Mouse (Mus musculus) gonadal fat pad, adult 2 months (tissue): ENCODE measurements around the gene 1700017B05Rik. TPM values are rescaled to one million over a fixed set of nuclear protein-coding genes. Genes with fewer than 3 reads are reported as not detected.
"Not testable (repeated sequence)": the region's sequence is repeated elsewhere in the genome, so short reads cannot be mapped to it uniquely, and the experiment has no call there.

Experiments used
- DNase-seq: peaks from one replicate; pipeline ENCODE4 v3.0.0-alpha.2; 2012; ENCODE audit warnings: low read depth
- polyA plus RNA-seq: library from polyadenylated mRNA; depleted of rRNA; stranded (reverse); fragments of >200 nt; gene quantifications from 2 replicates; pipeline ENCODE4 v1.2.3, GENCODE M21; 2012; rRNA removed

1700017B05Rik gene
- polyA plus RNA-seq: 8.2 and 16.4 TPM in 2 replicates

DNA sequence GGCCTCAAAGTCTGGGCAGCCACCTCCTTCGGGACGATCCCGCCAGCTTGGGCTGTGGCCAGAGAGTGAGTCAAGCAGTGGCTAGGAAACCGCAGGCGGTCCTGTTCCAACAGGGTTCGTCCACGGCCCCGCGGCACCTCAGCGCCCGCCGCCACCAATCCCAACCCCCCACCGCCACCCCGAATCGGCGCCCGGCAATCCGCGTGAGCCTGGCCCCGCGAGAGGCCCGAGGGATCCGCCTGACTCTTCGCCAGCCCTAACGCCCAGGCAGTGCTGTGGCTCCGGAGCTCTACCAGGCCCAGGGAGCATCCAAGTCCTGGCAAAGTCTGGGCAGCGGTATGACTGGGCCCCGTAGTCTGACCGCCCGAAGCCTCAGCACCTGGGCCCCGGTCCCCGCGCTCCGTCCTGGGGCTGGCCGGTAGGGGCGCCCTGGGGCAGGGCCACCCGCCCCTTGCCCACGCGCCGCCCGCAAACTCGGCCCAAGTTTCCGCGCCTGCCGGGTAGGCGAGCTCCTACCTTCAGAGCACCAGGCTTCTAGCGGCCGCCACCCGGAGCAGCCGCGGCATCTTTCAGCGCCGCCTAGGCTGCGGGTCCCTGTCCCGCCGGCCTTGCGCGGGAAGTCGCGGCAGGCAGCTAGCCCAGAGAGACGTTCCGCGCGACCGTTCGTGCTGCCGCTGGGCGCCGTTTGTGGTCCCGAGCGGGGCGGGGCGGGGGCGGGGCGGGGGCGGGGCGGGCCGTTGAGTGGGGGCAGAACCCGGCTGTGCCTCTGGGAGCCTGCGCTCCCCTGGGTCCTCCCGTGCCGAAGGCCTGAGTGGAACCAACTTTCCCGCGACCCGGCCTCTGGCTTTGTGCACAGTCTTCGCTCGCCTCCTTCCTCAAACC, at the start of gene 1700017B05Rik:
Gene 1700017B05Rik (minus strand): TSS at position 700 of the 882 bp plus-strand sequence.
- DNase-seq: no peak

DNA sequence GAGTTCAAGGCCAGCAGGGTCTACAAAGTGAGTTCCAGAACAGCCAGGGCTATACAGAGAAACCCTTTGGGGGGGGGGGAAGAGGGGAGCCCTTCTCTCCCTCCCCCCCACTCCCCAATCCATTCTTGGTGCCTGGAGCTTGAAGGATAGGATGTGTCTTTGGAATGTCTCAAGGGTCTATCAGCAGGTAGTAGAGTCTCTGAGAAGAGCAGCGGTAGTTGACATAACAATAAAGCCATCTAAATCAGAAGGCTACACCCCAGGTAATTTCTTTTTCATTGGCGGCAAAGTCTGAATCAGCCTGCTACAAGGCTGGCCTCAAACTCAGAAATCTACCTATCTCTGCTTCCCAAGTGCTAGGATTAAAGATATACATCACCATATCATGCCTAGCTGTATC, 48.5 kb upstream of the 1700017B05Rik start:
- DNase-seq: no peak

DNA sequence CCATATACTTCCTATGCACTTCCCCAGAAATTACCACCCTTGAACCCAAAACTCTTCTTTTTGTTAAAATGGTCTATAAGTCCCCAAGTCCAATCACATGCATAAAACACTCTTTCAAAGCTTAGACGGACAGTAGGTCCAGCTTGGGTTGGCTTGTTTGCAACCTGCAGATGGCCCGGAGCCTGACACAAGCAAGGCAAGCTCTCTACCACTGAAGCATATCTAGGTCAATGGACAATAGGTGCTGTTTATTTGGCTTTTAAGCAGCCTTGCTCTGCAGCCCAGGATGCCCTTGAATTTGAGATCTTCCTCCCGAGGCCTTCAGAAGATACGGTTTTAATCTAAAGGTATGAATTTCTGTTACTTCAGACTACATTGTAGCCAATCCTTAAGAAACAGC, 46.9 kb upstream of the 1700017B05Rik start:
- DNase-seq: no peak

GRCm38 (mm10) chr9:57307456-57307855, 45.0 kb upstream of the 1700017B05Rik start:
- DNase-seq: no peak

DNA sequence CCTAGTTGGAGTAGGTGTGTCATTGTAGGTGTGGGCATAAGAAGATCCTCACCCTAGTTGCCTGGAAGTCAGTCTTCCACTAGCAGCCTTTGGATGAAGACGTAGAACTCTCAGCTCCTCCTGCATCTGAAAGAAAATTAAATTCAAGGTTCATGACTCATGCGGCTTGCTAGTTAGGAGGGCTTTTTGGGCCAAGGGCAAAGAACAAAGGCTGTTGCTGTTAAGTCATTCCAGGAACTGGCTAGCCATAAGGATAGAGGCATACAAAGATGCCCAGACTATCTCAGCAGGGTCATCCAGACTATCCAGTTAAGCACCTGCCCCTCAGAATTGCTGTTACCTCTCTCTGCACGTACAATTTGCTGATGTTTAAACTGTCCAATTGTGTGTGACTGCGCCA, 42.3 kb upstream of the 1700017B05Rik start:
- DNase-seq: not testable (repeated sequence)

- DNase-seq: no peak
Observed at GRCm38 (mm10) chr9:57304251-57304650, 41.8 kb upstream of the 1700017B05Rik start.

GRCm38 (mm10) chr9:57303356-57303755, 40.9 kb upstream of the 1700017B05Rik start:
- DNase-seq: no peak

DNA sequence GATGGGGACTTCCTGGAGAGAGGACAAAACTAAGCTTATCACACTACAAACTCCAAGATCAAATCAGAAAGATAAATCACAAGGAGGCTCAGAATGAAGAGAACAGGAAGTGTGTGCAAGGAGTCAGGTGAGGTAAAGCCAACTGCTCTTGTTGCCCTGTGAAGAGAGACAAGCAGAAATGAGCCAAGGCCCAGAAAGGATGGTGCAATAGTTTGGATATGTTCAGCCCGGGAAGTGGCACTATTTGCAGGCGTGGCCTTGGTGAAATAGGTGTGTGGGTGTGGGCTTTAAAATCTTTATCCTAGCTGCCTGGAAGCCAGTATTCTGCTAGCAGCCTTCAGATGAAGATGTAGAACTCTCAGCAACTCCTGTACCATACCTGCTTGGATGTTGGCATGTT, 38.4 kb upstream of the 1700017B05Rik start:
- peak; percentile 83 for DNase-seq

DNA sequence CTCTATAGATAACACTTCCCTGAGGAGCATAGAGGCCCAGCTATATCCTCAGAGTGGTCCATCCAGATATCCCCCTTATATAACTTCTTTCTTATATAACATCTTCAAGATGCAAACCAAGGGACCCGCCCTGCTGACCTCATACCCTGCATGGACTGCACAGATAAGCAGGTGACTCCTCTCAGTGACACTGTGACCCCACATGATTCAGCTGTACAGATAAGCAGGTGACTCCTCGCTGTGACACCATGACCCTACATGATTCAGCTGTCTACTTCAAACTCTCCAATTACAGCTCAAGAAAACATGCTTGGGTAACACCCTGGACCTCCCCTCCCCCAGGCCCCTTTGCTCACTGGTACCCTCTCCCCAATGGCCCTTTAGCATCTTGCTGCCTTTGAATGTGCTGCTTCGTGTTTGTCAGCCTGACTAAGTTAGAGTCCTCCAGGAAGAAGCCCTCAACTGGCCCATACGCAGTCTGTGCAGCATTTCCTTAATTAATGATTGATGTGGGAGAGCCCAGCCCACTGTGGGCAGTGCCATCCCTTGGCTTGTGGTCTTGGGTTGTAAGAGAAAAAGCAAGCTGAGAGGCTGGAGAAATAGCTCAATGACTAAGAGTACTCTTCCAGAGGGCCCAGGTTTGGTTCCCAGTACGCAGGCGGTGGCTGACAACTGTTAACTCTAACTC, 37.5 kb upstream of the 1700017B05Rik start:
- DNase-seq: no peak

- DNase-seq: no peak
Observed at GRCm38 (mm10) chr9:57297938-57298337, 35.5 kb upstream of the 1700017B05Rik start.

GRCm38 (mm10) chr9:57296277-57296676, 33.9 kb upstream of the 1700017B05Rik start:
- DNase-seq: peak; percentile 65

DNA sequence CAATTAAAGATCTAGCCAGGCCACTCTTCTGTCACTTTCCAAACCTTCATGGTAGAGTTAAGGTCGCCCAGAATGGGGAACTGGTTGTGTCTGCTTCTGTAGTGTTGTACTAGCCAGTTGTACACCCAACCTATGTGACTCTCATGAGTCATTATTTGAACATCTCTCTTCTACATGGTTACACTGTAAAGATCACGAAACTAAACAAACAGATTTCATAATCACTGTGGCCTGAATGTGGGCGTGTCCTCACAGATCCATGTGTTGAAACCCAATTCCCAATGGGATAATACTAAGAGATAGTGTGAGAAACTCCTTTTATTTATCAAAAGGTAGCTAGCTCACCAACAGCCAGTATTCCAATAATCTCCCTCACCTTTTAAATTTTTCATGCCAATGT, 33.3 kb upstream of the 1700017B05Rik start:
- no peak for DNase-seq

DNA sequence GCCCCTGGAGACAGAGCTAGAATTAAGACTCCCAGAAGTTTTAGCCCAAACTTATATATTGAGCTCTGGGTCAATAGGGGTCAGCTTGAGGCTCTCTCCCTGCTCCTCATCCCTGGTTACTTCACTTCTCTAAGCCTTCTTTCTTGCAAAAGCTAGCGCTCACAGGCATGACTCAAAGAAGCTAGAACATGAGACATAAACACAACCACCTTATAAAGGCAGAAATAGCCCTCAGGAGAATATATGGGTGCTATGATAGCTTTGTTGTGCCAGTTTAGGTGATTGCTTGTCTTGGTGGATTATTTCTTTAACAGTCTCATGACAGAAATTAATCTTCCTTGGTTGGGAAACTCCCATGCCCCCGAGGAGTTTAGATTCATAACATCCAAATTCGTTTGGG, 32.5 kb upstream of the 1700017B05Rik start:
- peak; percentile 84 for DNase-seq

- no peak for DNase-seq
Observed at GRCm38 (mm10) chr9:57287183-57287582, 24.8 kb upstream of the 1700017B05Rik start.

DNA sequence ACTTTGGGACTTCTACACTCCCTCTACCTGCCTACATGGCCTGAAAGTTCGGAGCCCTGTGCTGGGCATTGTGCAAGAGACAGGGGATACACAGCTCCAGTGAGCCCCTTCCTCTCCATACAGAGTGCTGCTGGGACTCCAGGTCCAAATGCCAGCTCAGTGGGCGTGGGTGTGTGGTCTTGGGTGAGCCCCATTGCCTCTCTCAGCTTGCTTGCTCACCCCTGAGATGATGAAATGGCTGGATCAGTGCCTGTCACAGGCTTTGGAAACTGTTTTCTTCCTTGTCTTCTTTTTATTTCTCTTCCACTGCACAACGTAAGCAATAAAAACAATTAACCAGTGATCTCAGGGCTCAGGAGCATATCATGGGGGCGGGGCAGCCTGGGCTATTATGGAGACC, 20.9 kb upstream of the 1700017B05Rik start:
- DNase-seq: peak; percentile 90

DNA sequence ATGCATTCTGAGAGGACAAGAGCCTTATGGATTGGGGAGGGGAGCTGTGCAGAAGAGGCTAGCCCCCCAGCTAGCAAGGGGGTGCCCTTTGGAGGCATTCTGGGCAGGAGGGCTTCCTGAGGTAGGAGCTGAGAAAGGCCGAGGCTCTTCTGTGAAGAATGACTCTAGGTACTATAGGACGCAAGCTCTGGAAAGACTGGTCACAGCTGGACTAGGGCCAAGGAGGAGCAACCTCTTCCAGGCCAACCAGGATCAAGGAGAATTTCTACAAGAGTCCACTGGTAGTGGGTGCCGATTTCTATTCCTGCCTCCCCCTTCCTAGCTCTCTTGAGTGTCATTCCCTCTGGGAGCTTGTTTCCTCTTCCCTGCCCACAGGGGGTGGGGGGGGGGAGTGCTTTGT, 20.3 kb upstream of the 1700017B05Rik start:
- peak; percentile 73 for DNase-seq

DNA sequence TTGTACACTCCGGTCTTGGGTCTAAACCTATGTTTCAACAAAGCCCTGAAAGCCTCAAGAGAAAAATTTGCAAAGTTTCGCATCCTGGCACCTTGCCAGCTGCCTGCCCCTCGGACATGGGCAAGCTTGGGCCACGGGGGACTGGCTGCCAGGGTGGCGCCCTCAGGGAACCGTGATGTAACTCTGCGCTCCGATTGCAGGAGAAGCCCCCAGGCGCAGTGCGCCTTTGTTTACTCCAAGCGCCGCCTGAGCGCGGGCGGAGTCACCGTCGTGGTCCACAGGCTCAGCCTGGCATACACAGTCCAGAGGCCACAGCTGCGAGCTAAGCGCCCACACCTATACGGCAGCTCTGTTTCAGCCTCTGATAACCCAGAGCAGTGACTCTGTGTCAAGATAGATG, 19.1 kb upstream of the 1700017B05Rik start:
- no peak for DNase-seq

DNA sequence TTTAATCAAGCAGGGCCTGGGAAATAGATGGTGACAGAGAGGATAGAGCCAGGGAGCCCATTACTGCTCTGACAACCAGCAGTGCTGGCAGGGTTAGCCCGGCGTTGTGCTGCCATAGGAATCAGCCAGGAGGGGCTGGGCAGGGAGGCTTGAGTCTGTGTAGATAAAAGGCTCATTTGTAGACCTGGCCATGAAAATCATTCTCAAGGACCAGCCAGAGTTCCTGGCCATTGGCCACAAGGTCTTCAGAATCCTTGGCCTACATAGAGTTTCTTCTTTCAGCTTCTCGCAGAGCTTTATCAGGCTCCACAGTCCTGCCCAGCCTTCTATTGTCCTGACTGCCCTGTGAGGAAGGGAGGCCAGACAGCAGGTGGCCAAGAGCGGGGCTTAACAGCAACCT, 17.0 kb upstream of the 1700017B05Rik start:
- no peak for DNase-seq

- DNase-seq: no peak
Observed at GRCm38 (mm10) chr9:57278268-57278667, 15.9 kb upstream of the 1700017B05Rik start.

DNA sequence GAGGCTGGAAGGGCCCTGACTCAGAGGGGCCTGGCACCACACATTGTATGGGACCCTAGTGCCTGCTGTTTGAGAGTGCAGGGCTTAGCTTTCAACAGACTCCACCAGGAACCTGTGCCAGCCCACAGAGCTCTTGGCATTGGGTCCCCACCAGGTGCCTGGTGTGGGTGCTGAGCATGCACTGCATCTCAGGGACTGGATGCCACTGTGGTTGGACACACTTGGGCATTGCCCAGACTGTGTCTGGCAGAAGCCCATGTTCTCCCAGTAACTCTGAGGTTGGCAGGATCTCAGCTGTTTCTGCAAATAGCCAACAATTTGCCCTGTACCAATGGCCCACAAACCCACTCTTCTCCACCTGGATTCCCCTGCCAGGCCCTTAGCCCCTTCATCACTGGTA, 13.9 kb upstream of the 1700017B05Rik start:
- no peak for DNase-seq

GRCm38 (mm10) chr9:57273805-57274494, 11.5 kb upstream of the 1700017B05Rik start:
- no peak for DNase-seq
